Mouse (Mus musculus): ENCODE results near the gene Tjp3.

Tjp3 gene

GRCm38 (mm10) chr10:81319330-81319699 lies 27.9 kb upstream of the Tjp3 start:
- peak; percentile 58 to 71 for DNase-seq

- DNase-seq, result peak in 1 of 2 experiments; percentile 74
Measured at GRCm38 (mm10) chr10:81318589-81319329, 27.4 kb upstream of the Tjp3 start.

- DNase-seq, result no peak
Measured at GRCm38 (mm10) chr10:81317273-81317672, 25.9 kb upstream of the Tjp3 start.

- peak in 1 of 2 experiments; percentile 59 for DNase-seq
Measured at GRCm38 (mm10) chr10:81316338-81317060, 25.1 kb upstream of the Tjp3 start.

- no peak for DNase-seq
Measured at GRCm38 (mm10) chr10:81315587-81315986, 24.2 kb upstream of the Tjp3 start.

GRCm38 (mm10) chr10:81314201-81314600 lies 22.8 kb upstream of the Tjp3 start:
- DNase-seq, result no peak

- peak in 1 of 2 experiments; percentile 43 for DNase-seq
Measured at GRCm38 (mm10) chr10:81313581-81313980, 22.2 kb upstream of the Tjp3 start.

GRCm38 (mm10) chr10:81309571-81309970 lies 18.2 kb upstream of the Tjp3 start:
- no peak for DNase-seq

GRCm38 (mm10) chr10:81306837-81307682 lies 15.7 kb upstream of the Tjp3 start:
- DNase-seq, result no peak

- DNase-seq, result peak in 1 of 2 experiments; percentile 43
Measured at GRCm38 (mm10) chr10:81306173-81306668, 14.8 kb upstream of the Tjp3 start.

- peak; percentile 59 to 70 for DNase-seq
Measured at GRCm38 (mm10) chr10:81305663-81306062, 14.3 kb upstream of the Tjp3 start.

GRCm38 (mm10) chr10:81304597-81305238 lies 13.3 kb upstream of the Tjp3 start:
- DNase-seq, result peak; percentile 79 to 85

GRCm38 (mm10) chr10:81303761-81304160 lies 12.4 kb upstream of the Tjp3 start:
- DNase-seq, result no peak

GRCm38 (mm10) chr10:81303258-81303657 lies 11.9 kb upstream of the Tjp3 start:
- DNase-seq, result no peak

- no peak for DNase-seq
Measured at GRCm38 (mm10) chr10:81302781-81303218, 11.4 kb upstream of the Tjp3 start.

GRCm38 (mm10) chr10:81302288-81302687 lies 10.9 kb upstream of the Tjp3 start:
- DNase-seq, result no peak

- peak; percentile 59 to 76 for DNase-seq
Measured at GRCm38 (mm10) chr10:81301321-81301720, 9.9 kb upstream of the Tjp3 start.

- DNase-seq, result no peak
Measured at GRCm38 (mm10) chr10:81300352-81300907, 9.0 kb upstream of the Tjp3 start.

- DNase-seq, result no peak
Measured at GRCm38 (mm10) chr10:81299585-81300351, 8.4 kb upstream of the Tjp3 start.

GRCm38 (mm10) chr10:81298369-81299100 lies 7.2 kb upstream of the Tjp3 start:
- DNase-seq, result no peak

- DNase-seq, result no peak
Measured at GRCm38 (mm10) chr10:81297845-81298244, 6.5 kb upstream of the Tjp3 start.
